Mouse (Mus musculus) limb, embryonic 12.5 days (tissue): ENCODE measurements around the gene Rab3il1. TPM values are rescaled to one million over a fixed set of nuclear protein-coding genes. Genes with fewer than 3 reads are reported as not detected.

ENCODE experiments used
- ATAC-seq: fragments of 200-750 bp; cut with Nextera tagmentation; 2 replicates; pipeline ENCODE4 v1.8.0; 2017; ENCODE audit warnings: low read depth, moderate TSS enrichment; ENCODE audit not compliant: insufficient number of reproducible peaks, insufficient read depth, low FRiP score, low TSS enrichment
- H3K27ac ChIP-seq: fragments of 300-500 bp; sonication (generic); 2 replicates; pipeline ENCODE4 v1.5.1; 2016; ENCODE audit warnings: mild to moderate bottlenecking, moderate library complexity
- H3K27me3 ChIP-seq: fragments of 300-500 bp; sonication (generic); 2 replicates; pipeline ENCODE4 v1.6.1; 2016; ENCODE audit warnings: mild to moderate bottlenecking, moderate library complexity
- H3K36me3 ChIP-seq: fragments of 300-500 bp; sonication (generic); 2 replicates; pipeline ENCODE4 v1.6.1; 2016; ENCODE audit warnings: mild to moderate bottlenecking, moderate library complexity
- H3K4me1 ChIP-seq: fragments of 300-500 bp; sonication (generic); replicated peaks from 2 replicates; pipeline ENCODE4 v1.6.1; 2016
- H3K4me2 ChIP-seq: fragments of 300-500 bp; sonication (generic); 2 replicates; pipeline ENCODE4 v1.6.1; 2016; ENCODE audit warnings: mild to moderate bottlenecking, moderate library complexity
- H3K4me3 ChIP-seq: fragments of 300-500 bp; sonication (generic); replicated peaks from 2 replicates; pipeline ENCODE4 v1.5.1; 2016; ENCODE audit warnings: mild to moderate bottlenecking
- H3K9ac ChIP-seq: fragments of 300-500 bp; sonication (generic); replicated peaks from 2 replicates; pipeline ENCODE4 v1.6.1; 2016; ENCODE audit warnings: mild to moderate bottlenecking, moderate library complexity
- H3K9me3 ChIP-seq: fragments of 300-500 bp; sonication (generic); 2 replicates; pipeline ENCODE4 v1.6.1; 2016; ENCODE audit warnings: mild to moderate bottlenecking, moderate library complexity
- WGBS: fragments of 180-500 bp; shearing (Covaris S2); methylation state at CpG from one replicate; pipeline ENCODE4 v1.1.7; 2016; 5-methylcytosine and 5-hydroxymethylcytosine counted together
- polyA plus RNA-seq: library from polyadenylated mRNA; unstranded; fragments of >200 nt; fragmentation: Nextera tagmentation; extraction: Ambion mirVana; gene quantifications from 2 replicates; pipeline ENCODE4 v1.2.1, GENCODE M21; 2016

Gene Rab3il1
- polyA plus RNA-seq, 1 experiment from 2014 or later, result 32.0 TPM

DNA sequence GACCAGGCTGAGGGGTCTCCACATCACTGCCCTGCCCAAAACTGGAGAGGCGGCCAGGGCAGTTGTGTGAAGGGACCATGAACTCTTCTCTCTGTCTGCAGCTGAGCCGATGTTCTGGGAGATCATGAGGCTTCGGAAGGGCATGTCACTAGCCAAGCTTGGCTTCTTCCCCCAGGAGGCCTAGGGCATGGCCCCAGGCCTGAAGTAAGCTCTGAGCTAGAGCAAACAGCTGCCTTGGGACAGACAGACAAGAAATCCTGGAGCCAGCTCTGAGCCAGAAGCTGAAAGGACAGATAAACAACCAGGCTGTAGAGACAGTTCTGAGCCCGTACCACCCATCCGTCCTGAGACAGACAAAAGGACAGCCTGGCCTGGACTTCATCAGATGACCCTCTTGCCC is 32.9 kb downstream of the Rab3il1 start:
- Histone ChIP-seq H3K4me2 (no peak overlapping the region), H3K27ac (no peak overlapping the region), H3K36me3 (peaks cover 39% of the 10 kb centered on the region), H3K4me3 (no peak overlapping the region), H3K4me1 (peaks cover 11% of the 10 kb centered on the region), H3K9me3 (no peaks in the 10 kb centered on the region), H3K9ac (no peak overlapping the region), H3K27me3 (no peaks in the 10 kb centered on the region)
- no peak for ATAC-seq
- 90% methylated on average over 5 of the region's 5 CpGs for WGBS

DNA sequence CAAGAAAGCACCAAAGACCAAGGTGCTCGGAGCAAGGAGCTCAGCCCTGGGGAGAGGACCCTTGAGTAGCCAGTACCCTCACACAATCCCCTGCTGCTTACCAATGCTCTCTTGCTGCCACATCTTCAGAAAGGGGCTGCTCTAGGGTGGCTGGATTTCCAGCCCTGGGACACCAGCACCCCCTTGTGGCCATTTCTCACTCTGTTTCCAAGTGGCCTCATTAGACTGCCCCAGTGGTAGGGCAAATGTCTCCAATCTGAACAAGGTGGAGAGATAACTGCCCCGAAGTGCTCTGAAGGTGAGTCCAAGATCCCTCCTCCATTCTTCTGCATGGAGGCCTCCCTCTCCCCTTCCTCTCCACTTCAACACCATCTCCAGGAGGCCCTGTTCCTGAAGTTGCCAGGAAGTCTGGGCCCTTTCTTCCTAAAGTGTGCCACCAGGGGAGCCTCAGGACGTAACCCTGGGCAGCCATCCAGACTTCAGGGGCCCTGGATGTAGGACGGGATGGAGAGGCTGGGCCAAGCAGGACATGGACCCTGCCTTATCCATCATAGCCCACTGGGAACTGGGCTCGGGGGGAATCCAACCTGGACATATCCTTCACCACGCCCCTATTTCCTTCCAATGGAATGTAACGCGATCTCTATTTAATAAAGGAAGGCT is 33.4 kb downstream of the Rab3il1 start:
- Histone ChIP-seq H3K9me3 (no peaks in the 10 kb centered on the region), H3K27ac (no peak overlapping the region), H3K36me3 (peaks cover 33% of the 10 kb centered on the region), H3K4me3 (no peak overlapping the region), H3K27me3 (no peaks in the 10 kb centered on the region), H3K4me2 (no peak overlapping the region), H3K4me1 (peaks cover 12% of the 10 kb centered on the region), H3K9ac (0 out of 2 replicates have a peak overlapping the region, but pooled peaks have one; percentile 27)
- 0 out of 2 replicates have a peak, but pooled peaks have one; percentile 43 for ATAC-seq
- WGBS, result 58% methylated on average over 8 of the region's 8 CpGs

DNA sequence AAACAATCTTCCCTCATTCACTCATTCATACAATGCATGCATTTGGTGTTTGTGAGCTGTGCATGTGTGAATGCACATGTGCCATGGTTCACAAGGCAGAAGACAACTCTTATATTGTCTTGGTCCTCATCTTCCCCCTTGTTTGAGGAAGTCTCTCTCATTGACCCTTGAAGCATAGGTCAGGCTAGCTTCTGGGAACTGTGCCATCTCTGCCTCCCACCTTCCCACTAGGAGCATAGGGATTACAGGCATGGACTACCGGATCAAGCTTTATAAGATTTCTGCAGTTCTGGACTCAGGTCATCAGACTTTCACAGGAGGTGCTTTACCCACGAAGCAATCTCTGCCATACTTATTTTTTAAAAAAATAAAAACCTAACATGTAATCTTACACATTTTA is 36.1 kb downstream of the Rab3il1 start:
- Histone ChIP-seq H3K36me3 (peaks cover 21% of the 10 kb centered on the region), H3K4me1 (peaks cover 28% of the 10 kb centered on the region), H3K4me2 (no peak overlapping the region), H3K9ac (no peak overlapping the region), H3K27ac (no peak overlapping the region), H3K9me3 (no peaks in the 10 kb centered on the region), H3K27me3 (peaks cover 4% of the 10 kb centered on the region; the same call in 1 of the 2 replicates), H3K4me3 (no peak overlapping the region)
- 76% methylated on average over 2 of the region's 2 CpGs for WGBS
- ATAC-seq, result no peak

DNA sequence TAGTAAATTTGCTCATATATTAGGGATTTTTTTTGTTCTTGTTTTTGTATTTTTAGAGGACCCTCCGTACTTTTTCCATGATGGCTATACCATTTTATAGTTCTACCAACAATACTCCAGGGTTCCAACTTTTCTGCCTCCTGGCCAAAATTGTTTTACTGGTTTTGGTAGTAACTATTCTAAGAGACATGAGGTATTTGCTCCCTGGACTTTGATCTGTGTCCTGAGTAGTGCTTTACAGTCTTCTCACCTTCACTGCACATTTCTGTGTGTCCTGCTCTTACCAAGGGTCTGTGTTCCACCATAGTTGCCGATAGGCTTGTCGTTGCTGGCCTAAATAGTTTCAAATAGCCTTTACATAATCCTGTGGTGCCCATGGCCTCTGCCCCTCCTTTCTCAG is 36.9 kb downstream of the Rab3il1 start:
- Histone ChIP-seq H3K4me3 (no peak overlapping the region), H3K27ac (peak overlapping the region; percentile 1; the same call in 1 of the 2 replicates), H3K4me2 (no peak overlapping the region), H3K36me3 (peaks cover 18% of the 10 kb centered on the region; the same call in 1 of the 2 replicates), H3K27me3 (peaks cover 9% of the 10 kb centered on the region; the same call in 1 of the 2 replicates), H3K4me1 (peaks cover 29% of the 10 kb centered on the region), H3K9me3 (no peaks in the 10 kb centered on the region), H3K9ac (no peak overlapping the region)
- 84% methylated on average over 3 of the region's 3 CpGs for WGBS
- ATAC-seq, result no peak

DNA sequence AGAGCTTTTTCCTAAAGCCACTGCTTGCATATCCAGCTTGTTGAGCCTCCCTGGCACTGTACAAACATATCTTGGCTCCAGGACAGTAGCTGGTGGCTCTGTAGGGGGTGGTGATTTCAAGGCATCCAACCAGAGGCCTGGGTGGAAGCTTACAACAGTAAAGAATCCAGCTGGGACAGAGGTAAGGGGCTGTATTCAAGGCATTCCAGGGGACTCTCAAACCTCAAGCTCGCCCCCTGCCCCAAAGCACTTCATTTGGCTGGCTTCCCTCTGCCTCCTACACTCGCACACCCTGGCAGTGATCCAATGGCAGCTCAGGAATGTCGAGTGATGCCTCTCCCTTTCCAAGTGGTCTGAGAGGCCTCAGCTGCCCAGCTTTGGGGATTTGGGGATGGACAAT is 37.4 kb downstream of the Rab3il1 start:
- Histone ChIP-seq H3K9ac (no peak overlapping the region), H3K27ac (peak overlapping the region; percentile 1; the same call in 1 of the 2 replicates), H3K36me3 (peaks cover 18% of the 10 kb centered on the region; the same call in 1 of the 2 replicates), H3K4me2 (no peak overlapping the region), H3K4me3 (no peak overlapping the region), H3K27me3 (peaks cover 9% of the 10 kb centered on the region; the same call in 1 of the 2 replicates), H3K4me1 (peaks cover 29% of the 10 kb centered on the region), H3K9me3 (no peaks in the 10 kb centered on the region)
- 16% methylated on average over 3 of the region's 3 CpGs for WGBS
- no peak for ATAC-seq

DNA sequence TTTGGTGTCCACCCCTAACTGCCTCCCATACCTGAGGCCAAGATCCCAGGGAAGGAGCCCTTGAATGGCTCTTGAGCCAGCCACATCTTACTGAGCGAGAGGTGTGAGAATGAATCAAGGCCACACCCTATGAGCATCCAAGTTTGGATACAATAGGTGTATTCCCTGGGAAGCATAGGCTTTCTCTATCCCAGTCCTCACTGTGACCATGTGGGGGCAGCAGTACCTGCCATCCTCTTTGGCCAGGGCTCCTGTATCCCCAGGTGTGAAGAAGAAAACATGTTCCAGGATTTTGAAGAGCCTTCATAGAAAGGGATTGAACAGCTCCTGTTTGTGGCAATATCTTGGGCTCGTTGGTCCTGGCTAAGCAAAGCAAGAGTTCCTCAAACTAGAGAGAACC is 38.1 kb downstream of the Rab3il1 start:
- H3K4me2 ChIP-seq, result no peak overlapping the region
- ATAC-seq, result no peak

DNA sequence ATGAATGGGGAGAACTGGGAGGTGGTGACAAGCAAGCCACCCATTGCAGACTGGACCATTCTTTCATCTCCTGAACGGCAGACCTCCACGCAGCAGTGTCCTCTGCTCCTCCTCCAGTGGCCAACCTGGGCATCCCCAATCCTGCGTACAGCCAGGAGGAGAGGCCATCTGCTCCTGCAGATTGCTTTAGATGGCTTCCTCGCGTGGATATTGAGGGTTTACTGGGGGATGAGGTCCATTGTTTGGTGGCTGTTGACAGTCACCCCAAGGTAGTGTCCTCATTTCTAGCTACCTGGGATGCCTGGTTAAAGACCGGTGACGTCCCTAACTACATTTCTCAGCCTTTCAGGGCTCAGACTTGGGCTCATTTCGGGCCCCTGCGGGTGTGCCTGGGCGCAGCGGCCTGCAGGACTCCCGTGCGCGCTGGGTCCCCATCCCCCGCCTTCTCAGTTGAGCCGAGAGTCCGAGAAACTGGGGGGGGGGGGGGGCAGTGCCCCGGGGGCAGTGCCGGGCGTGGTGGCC is 39.5 kb downstream of the Rab3il1 start:
- ATAC-seq, result 0 out of 2 replicates have a peak, but pooled peaks have one; percentile 2
- H3K27ac ChIP-seq, result 0 out of 2 replicates have a peak overlapping the region, but pooled peaks have one; percentile 31
- 4% methylated on average over 19 of the region's 20 CpGs for WGBS
- peak overlapping the region; percentile 98 for H3K4me2 ChIP-seq
- peak overlapping the region; percentile 72 for H3K9ac ChIP-seq
- peaks cover 2% of the 10 kb centered on the region; the same call in 1 of the 2 replicates for H3K36me3 ChIP-seq
- H3K4me1 ChIP-seq, result peaks cover 25% of the 10 kb centered on the region
- H3K9me3 ChIP-seq, result no peaks in the 10 kb centered on the region
- peak overlapping the region; percentile 67 for H3K4me3 ChIP-seq
- H3K27me3 ChIP-seq, result peaks cover 9% of the 10 kb centered on the region; the same call in 1 of the 2 replicates

More for the DNA sequence above, 38.1 kb downstream of the Rab3il1 start:
- no peak overlapping the region for H3K27ac ChIP-seq
- 84% methylated on average over 2 of the region's 2 CpGs for WGBS
- no peak overlapping the region for H3K4me3 ChIP-seq
- no peak overlapping the region for H3K9ac ChIP-seq
- H3K36me3 ChIP-seq, result peaks cover 12% of the 10 kb centered on the region; the same call in 1 of the 2 replicates
- peaks cover 29% of the 10 kb centered on the region for H3K4me1 ChIP-seq
- no peaks in the 10 kb centered on the region for H3K9me3 ChIP-seq
- H3K27me3 ChIP-seq, result peaks cover 9% of the 10 kb centered on the region; the same call in 1 of the 2 replicates

DNA sequence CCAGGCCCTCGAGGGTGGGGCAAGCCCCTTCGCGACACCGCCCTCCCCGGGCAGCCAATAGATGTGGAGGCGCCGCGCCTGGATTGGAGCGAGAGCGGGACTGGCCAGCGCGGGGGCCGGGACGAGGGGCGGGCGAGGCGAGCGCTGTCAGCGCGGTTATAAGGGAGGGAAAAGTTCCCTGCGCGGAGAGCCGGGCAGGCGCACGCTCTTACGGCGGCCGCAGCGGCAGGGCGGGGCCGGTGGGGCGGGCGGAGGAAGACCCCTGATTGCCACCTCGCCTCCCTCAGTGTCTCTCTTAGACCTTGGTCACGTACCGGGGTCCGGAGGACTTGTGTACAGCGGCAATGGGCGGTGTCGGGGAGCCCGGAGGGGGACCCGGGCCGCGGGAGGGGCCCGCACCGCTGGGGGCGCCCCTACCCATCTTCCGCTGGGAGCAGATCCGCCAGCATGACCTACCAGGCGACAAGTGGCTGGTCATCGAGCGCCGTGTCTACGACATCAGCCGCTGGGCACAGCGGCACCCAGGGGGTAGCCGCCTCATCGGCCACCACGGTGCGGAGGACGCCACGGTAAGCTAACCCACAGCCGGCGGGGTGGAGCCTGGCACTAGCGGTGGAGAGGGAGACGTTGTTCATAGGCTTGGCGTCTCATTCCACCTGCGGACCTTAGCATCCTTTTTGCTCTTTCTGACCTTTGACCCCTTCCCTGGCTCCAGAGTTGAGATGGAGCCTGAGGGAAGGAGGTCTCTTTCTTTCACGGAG is 40.1 kb downstream of the Rab3il1 start, which contains the start of gene Fads3:
Gene Fads3, plus strand, starts transcription at position 182 of the 761 bp plus-strand sequence.
- peak within 1 kb of the TSS; percentile 98 for H3K4me2 ChIP-seq
- peak within 1 kb of the TSS; percentile 72 for H3K9ac ChIP-seq
- peak; percentile 73 for ATAC-seq
- peaks cover 9% of the 10 kb centered on the region; the same call in 1 of the 2 replicates for H3K27me3 ChIP-seq
- H3K4me1 ChIP-seq, result peaks cover 25% of the 10 kb centered on the region
- 1% methylated on average over 68 of the region's 69 CpGs for WGBS
- H3K27ac ChIP-seq, result peak within 1 kb of the TSS; percentile 31
- H3K36me3 ChIP-seq, result no peaks in the 10 kb centered on the region
- peak within 1 kb of the TSS; percentile 67 for H3K4me3 ChIP-seq
- no peaks in the 10 kb centered on the region for H3K9me3 ChIP-seq

DNA sequence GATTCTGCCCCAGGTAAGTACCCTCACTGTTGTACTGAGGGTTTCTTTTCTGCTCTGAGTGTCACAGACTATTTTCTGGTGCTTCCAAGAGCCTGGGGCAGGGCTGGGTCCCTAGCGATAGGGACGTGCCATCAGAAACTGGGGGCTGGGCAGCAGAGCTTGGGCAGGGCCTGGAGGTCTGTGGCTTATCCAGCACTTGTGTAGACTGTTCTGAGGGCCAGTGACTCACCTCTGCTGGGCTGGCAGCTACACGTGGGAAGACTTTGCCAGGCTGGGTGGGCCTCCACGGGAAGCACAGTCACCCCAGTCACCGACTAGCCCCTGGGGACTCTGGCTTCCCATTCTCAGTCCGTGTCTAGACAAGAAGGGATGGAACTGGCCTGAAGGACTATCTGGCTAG is 40.8 kb downstream of the Rab3il1 start:
- H3K9ac ChIP-seq, result peak overlapping the region; percentile 72
- no peaks in the 10 kb centered on the region for H3K36me3 ChIP-seq
- peak overlapping the region; percentile 98 for H3K4me2 ChIP-seq
- H3K4me3 ChIP-seq, result peak overlapping the region; percentile 67
- H3K4me1 ChIP-seq, result peaks cover 25% of the 10 kb centered on the region
- H3K27me3 ChIP-seq, result peaks cover 9% of the 10 kb centered on the region; the same call in 1 of the 2 replicates
- no peaks in the 10 kb centered on the region for H3K9me3 ChIP-seq
- H3K27ac ChIP-seq, result no peak overlapping the region
- 62% methylated on average over 6 of the region's 6 CpGs for WGBS
- peak; percentile 21; the same call in 1 of the 2 replicates for ATAC-seq

DNA sequence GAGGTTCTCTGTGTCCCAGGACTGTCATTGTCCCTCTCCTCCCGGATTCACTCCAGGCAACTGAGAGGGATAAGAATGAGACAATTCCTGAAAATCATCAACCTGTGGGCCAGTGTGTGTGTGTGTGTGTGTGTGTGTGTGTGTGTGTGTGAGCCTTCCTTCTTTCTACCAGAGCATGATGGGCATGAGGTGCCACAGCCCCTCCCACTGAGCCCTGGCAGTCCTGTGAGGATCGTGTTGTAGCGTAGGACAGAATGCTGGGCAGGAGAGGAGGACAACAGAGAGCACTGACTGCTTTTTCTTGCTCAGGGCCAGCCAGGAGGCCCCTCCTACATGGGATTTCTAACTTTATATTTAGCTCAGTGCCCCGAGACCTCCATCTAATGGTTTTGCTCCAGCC is 41.3 kb downstream of the Rab3il1 start:
- H3K9me3 ChIP-seq, result no peaks in the 10 kb centered on the region
- H3K4me3 ChIP-seq, result no peak overlapping the region
- peaks cover 25% of the 10 kb centered on the region for H3K4me1 ChIP-seq
- H3K4me2 ChIP-seq, result no peak overlapping the region; the same call in 1 of the 2 replicates
- 86% methylated on average over 4 of the region's 4 CpGs for WGBS
- ATAC-seq, result no peak
- no peaks in the 10 kb centered on the region for H3K36me3 ChIP-seq
- no peak overlapping the region for H3K27ac ChIP-seq
- H3K9ac ChIP-seq, result no peak overlapping the region
- peaks cover 9% of the 10 kb centered on the region; the same call in 1 of the 2 replicates for H3K27me3 ChIP-seq

DNA sequence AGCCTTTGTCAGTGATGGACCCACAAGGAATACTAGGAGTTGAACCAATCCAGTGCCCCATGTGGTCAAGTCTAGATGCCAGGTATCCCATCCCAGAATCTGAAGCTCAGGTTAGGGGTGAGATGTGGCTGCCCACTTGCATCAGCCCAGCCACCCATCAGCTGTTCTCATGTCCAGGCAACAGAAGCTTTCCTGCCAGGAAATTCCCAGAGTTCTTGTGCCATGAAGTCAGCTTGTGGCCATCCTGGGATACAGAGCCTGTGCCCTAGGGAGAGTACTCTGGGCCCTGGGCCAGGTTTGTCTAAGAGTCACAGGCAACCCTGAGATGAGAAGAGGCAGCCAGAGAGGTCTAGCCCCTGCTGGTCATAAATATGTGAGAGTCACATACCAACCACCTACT is 42.2 kb downstream of the Rab3il1 start:
- Histone ChIP-seq H3K27me3 (peaks cover 9% of the 10 kb centered on the region; the same call in 1 of the 2 replicates), H3K9me3 (no peaks in the 10 kb centered on the region), H3K36me3 (no peaks in the 10 kb centered on the region), H3K4me2 (no peak overlapping the region), H3K4me3 (no peak overlapping the region), H3K9ac (no peak overlapping the region), H3K4me1 (peaks cover 25% of the 10 kb centered on the region), H3K27ac (no peak overlapping the region)
- ATAC-seq, result no peak
